Comparison of ENCODE assay signal across 18 mouse cellular contexts in the genomic region with DNA sequence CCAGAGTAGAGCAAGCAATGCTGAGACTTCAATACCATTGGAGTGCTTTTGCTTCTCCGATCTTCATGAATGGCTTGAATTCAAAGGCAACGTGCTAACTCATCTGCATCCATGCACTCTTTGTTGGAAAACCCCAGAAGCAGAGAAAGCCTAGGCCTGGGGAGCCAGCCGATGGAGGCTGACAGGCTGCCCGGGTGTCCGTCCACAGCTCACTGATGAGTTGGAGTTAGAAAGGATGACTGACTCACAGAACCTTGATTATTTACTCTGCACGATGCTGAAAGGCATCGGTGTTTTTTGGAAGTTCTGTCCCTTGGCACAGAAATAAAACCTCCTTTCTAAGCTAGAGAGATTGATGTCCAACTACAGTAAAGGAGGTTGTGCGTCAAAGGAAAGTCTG. TPM values are rescaled to one million over a fixed set of nuclear protein-coding genes. Genes with fewer than 3 reads are reported as not detected.
DNase-seq lines count a peak whose midpoint lies in the region; ATAC-seq and TF ChIP-seq lines count a peak whose summit lies in the region.
"Had no signal": no experiment of that assay in that cellular context is flagged by ENCODE, and none has a peak within 500 bp of the region (broad histone marks: within the 10 kb centered on the region; RNA-seq: fewer than 3 reads in every experiment).

No protein-coding gene starts in this region.

- H3K9me3 ChIP-seq in hindbrain, embryonic 10.5 days, result no peaks in the 10 kb centered on the region
- no peaks in the 10 kb centered on the region for H3K9me3 ChIP-seq in hindbrain, postnatal 0 days (ENCODE audit: low read length)
- H3K9me3 ChIP-seq in midbrain, postnatal 0 days (ENCODE audit: low read length), result no peaks in the 10 kb centered on the region
- H3K9me3 ChIP-seq in midbrain, embryonic 15.5 days, result no peaks in the 10 kb centered on the region
- no peaks in the 10 kb centered on the region for H3K9me3 ChIP-seq in forebrain, embryonic 15.5 days
- no peaks in the 10 kb centered on the region for H3K9me3 ChIP-seq in neural tube, embryonic 15.5 days (replicated peaks)
- H3K9me3 ChIP-seq: heart, embryonic 12.5 days; liver, embryonic 15.5 days; midbrain, embryonic 12.5 days had no signal

- 68% methylated on average over 8 of the region's 8 CpGs for WGBS in hindbrain, embryonic 10.5 days
- WGBS in hindbrain, postnatal 0 days, result 51% methylated on average over 8 of the region's 8 CpGs
- WGBS in midbrain, postnatal 0 days, result 62% methylated on average over 8 of the region's 8 CpGs
- whole genome bisulfite sequencing in midbrain, embryonic 15.5 days, result 61% methylated on average over 8 of the region's 8 CpGs
- 50% methylated on average over 8 of the region's 8 CpGs for WGBS in forebrain, embryonic 15.5 days
- WGBS in neural tube, embryonic 15.5 days, result 53% methylated on average over 8 of the region's 8 CpGs

- peaks cover 32% of the 10 kb centered on the region for H3K4me1 ChIP-seq in hindbrain, embryonic 10.5 days (replicated peaks)
- 0 out of 2 replicates have a peak, but pooled peaks cover 11% of the 10 kb centered on the region for H3K4me1 ChIP-seq in hindbrain, postnatal 0 days (ENCODE audit: insufficient read depth, low read length)
- no peaks in the 10 kb centered on the region; the same call in 1 of the 2 replicates for H3K4me1 ChIP-seq in midbrain, postnatal 0 days (ENCODE audit: insufficient read depth, low read length)
- H3K4me1 ChIP-seq in midbrain, embryonic 15.5 days, result peaks cover 5% of the 10 kb centered on the region
- peaks cover 29% of the 10 kb centered on the region for H3K4me1 ChIP-seq in forebrain, embryonic 15.5 days
- no peaks in the 10 kb centered on the region; the same call in 1 of the 2 replicates for H3K4me1 ChIP-seq in neural tube, embryonic 15.5 days
- H3K4me1 ChIP-seq: liver, embryonic 15.5 days had no signal

- DNase-seq in hindbrain, embryonic 10.5 days (ENCODE audit: low spot score), result no peak
- DNase-seq in hindbrain, postnatal 0 days (ENCODE audit: low spot score), result no peak
- peak; percentile 36 for DNase-seq in midbrain, postnatal 0 days (ENCODE audit: low spot score)
- DNase-seq in lung, postnatal 4 days, result no peak
- no peak for DNase-seq in adrenal gland, postnatal 25 days
- DNase-seq: cerebellum, postnatal 25 days; gastrocnemius, adult 2 months; heart, postnatal 14 days; kidney, adult 18-20 months had no signal

- no peaks in the 10 kb centered on the region for H3K36me3 ChIP-seq in hindbrain, embryonic 10.5 days
- H3K36me3 ChIP-seq in hindbrain, postnatal 0 days (ENCODE audit: insufficient read depth, low read length), result no peaks in the 10 kb centered on the region
- H3K36me3 ChIP-seq in midbrain, postnatal 0 days (ENCODE audit: insufficient read depth, low read length), result no peaks in the 10 kb centered on the region
- H3K36me3 ChIP-seq in midbrain, embryonic 15.5 days (replicated peaks), result no peaks in the 10 kb centered on the region
- H3K36me3 ChIP-seq in forebrain, embryonic 15.5 days, result no peaks in the 10 kb centered on the region
- H3K36me3 ChIP-seq in neural tube, embryonic 15.5 days, result no peaks in the 10 kb centered on the region
- H3K36me3 ChIP-seq: heart, embryonic 12.5 days; liver, embryonic 15.5 days; midbrain, embryonic 12.5 days had no signal

- H3K9ac ChIP-seq in hindbrain, postnatal 0 days (replicated peaks; ENCODE audit: low read length), result no peak overlapping the region
- H3K9ac ChIP-seq in midbrain, postnatal 0 days (replicated peaks; ENCODE audit: low read length, poor library complexity, severe bottlenecking), result no peak overlapping the region
- no peak overlapping the region for H3K9ac ChIP-seq in midbrain, embryonic 15.5 days
- H3K9ac ChIP-seq in forebrain, embryonic 15.5 days (replicated peaks), result no peak overlapping the region
- H3K9ac ChIP-seq in neural tube, embryonic 15.5 days (replicated peaks), result no peak overlapping the region
- H3K9ac ChIP-seq: heart, embryonic 12.5 days; liver, embryonic 15.5 days; midbrain, embryonic 12.5 days had no signal

- no peak overlapping the region for H3K4me2 ChIP-seq in hindbrain, postnatal 0 days (ENCODE audit: low read depth, low read length)
- no peak overlapping the region for H3K4me2 ChIP-seq in midbrain, postnatal 0 days (ENCODE audit: low read depth, low read length, poor library complexity, severe bottlenecking)
- no peak overlapping the region for H3K4me2 ChIP-seq in midbrain, embryonic 15.5 days
- H3K4me2 ChIP-seq in forebrain, embryonic 15.5 days (replicated peaks), result no peak overlapping the region
- no peak overlapping the region for H3K4me2 ChIP-seq in neural tube, embryonic 15.5 days
- H3K4me2 ChIP-seq: heart, embryonic 12.5 days; liver, embryonic 15.5 days; midbrain, embryonic 12.5 days had no signal

- no peak overlapping the region for H3K4me3 ChIP-seq in hindbrain, embryonic 10.5 days
- H3K4me3 ChIP-seq in hindbrain, postnatal 0 days (ENCODE audit: low read length), result no peak overlapping the region
- H3K4me3 ChIP-seq in midbrain, postnatal 0 days (ENCODE audit: low read depth, low read length), result no peak overlapping the region
- no peak overlapping the region for H3K4me3 ChIP-seq in midbrain, embryonic 15.5 days
- H3K4me3 ChIP-seq in forebrain, embryonic 15.5 days, result no peak overlapping the region
- H3K4me3 ChIP-seq in neural tube, embryonic 15.5 days (replicated peaks), result no peak overlapping the region
- H3K4me3 ChIP-seq: gastrocnemius, adult 2 months; heart, embryonic 12.5 days; liver, embryonic 15.5 days; midbrain, embryonic 12.5 days; myocyte had no signal

- no peaks in the 10 kb centered on the region for H3K27me3 ChIP-seq in hindbrain, embryonic 10.5 days (ENCODE audit: insufficient read depth, poor library complexity, severe bottlenecking)
- no peaks in the 10 kb centered on the region for H3K27me3 ChIP-seq in hindbrain, postnatal 0 days (ENCODE audit: insufficient read depth, low read length)
- no peaks in the 10 kb centered on the region for H3K27me3 ChIP-seq in midbrain, postnatal 0 days (ENCODE audit: insufficient read depth, low read length)
- no peaks in the 10 kb centered on the region; the same call in 1 of the 2 replicates for H3K27me3 ChIP-seq in midbrain, embryonic 15.5 days (replicated peaks)
- H3K27me3 ChIP-seq in forebrain, embryonic 15.5 days, result no peaks in the 10 kb centered on the region
- no peaks in the 10 kb centered on the region for H3K27me3 ChIP-seq in neural tube, embryonic 15.5 days (replicated peaks)
- H3K27me3 ChIP-seq: heart, embryonic 12.5 days; liver, embryonic 15.5 days; midbrain, embryonic 12.5 days had no signal

- H3K27ac ChIP-seq in hindbrain, embryonic 10.5 days, result 0 out of 2 replicates have a peak overlapping the region, but pooled peaks have one; percentile 1
- H3K27ac ChIP-seq in hindbrain, postnatal 0 days, result no peak overlapping the region
- H3K27ac ChIP-seq in midbrain, postnatal 0 days (ENCODE audit: low read depth, low read length), result no peak overlapping the region
- H3K27ac ChIP-seq in midbrain, embryonic 15.5 days, result no peak overlapping the region
- peak overlapping the region; percentile 46 for H3K27ac ChIP-seq in forebrain, embryonic 15.5 days (replicated peaks)
- 0 out of 2 replicates have a peak overlapping the region, but pooled peaks have one; percentile 24 for H3K27ac ChIP-seq in neural tube, embryonic 15.5 days (replicated peaks)
- H3K27ac ChIP-seq: gastrocnemius, adult 2 months; liver, embryonic 15.5 days; midbrain, embryonic 12.5 days had no signal

- no peak for TF ChIP-seq CTCF in hindbrain, postnatal 0 days (IDR thresholded peaks at IDR 0.05; ENCODE audit: low read depth)
- no peak for TF ChIP-seq CTCF in midbrain, postnatal 0 days (IDR thresholded peaks at IDR 0.05)

- ATAC-seq in hindbrain, postnatal 0 days, result no peak
- ATAC-seq in midbrain, postnatal 0 days (ENCODE audit: low FRiP score), result no peak
- no peak for ATAC-seq in midbrain, embryonic 15.5 days (replicated peaks)
- no peak for ATAC-seq in forebrain, embryonic 15.5 days (replicated peaks)
- ATAC-seq in neural tube, embryonic 15.5 days (ENCODE audit: low FRiP score), result no peak

RNA-seq across cellular contexts. Expression of a gene that starts 55.8 kb away (rescaled TPM):
- 1.7 and 3.1 TPM in 2 replicates for polyA plus RNA-seq in hindbrain, embryonic 10.5 days (2016; fragmentation: Nextera tagmentation; extraction: Ambion mirVana)
- 35.4 and 40.5 TPM in 2 replicates for total RNA-seq in hindbrain, postnatal 0 days (2014; rRNA removed)
- 13.6 and 14.2 TPM in 2 replicates for polyA plus RNA-seq in hindbrain, postnatal 0 days (2015; fragmentation: Nextera tagmentation; extraction: Ambion mirVana)
- 32.1 and 37.1 TPM in 2 replicates for total RNA-seq in midbrain, postnatal 0 days (2014; rRNA removed)
- 15.3 and 16.8 TPM in 2 replicates for polyA plus RNA-seq in midbrain, postnatal 0 days (2015; fragmentation: Nextera tagmentation; extraction: Ambion mirVana)
- 11.2 and 13.2 TPM in 2 replicates for polyA plus RNA-seq in midbrain, embryonic 15.5 days (2015; fragmentation: Nextera tagmentation; extraction: Ambion mirVana)
- polyA plus RNA-seq in forebrain, embryonic 15.5 days (2015; fragmentation: Nextera tagmentation; extraction: Ambion mirVana), result 11.5 and 12.6 TPM in 2 replicates
- polyA plus RNA-seq in neural tube, embryonic 15.5 days (2015; fragmentation: Nextera tagmentation; extraction: Ambion mirVana), result 16.7 and 18.6 TPM in 2 replicates
- 16.8 and 22.4 TPM in 2 replicates for total RNA-seq in adrenal gland, postnatal 25 days (2021)
- total RNA-seq: CH12.LX; granulocyte monocyte progenitor cell, adult 5-6 weeks had no signal

Comparison
In these comparisons a context has a peak if more than half of its experiments do, and no peak if none do; other contexts are left out.
1. H3K27ac ChIP-seq: peak in hindbrain, embryonic 10.5 days (single experiment), forebrain, embryonic 15.5 days (single experiment) and neural tube, embryonic 15.5 days (single experiment); none in hindbrain, postnatal 0 days (single experiment), midbrain, postnatal 0 days (single experiment) and midbrain, embryonic 15.5 days (single experiment).